Comparison of ENCODE assay signal across 8 mouse cellular contexts in the genomic region with DNA sequence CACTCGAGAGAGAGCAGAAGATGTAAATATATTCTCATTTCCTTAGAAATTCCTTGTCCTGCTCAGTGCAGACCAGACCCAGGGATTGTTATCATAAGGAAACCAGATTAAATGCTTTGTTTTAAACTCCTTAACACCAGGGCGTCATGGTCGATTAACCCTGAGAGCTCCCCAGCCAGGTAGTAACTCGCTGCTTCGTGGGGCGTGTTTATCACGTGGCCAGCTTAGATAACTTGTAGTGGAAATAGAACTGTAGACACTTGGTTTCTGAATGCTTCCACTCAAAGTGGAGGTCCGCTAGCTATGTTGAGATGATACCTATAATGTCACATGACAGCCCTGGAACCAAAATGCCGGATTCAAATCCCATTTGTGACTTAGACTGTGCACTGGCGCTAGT. TPM values are rescaled to one million over a fixed set of nuclear protein-coding genes. Genes with fewer than 3 reads are reported as not detected.
DNase-seq lines count a peak whose midpoint lies in the region; ATAC-seq and TF ChIP-seq lines count a peak whose summit lies in the region.

No protein-coding gene starts in this region.

- no peak for TF ChIP-seq EP300 in stomach, postnatal 0 days (optimal IDR thresholded peaks at IDR 0.05)

- H3K4me2 ChIP-seq in lung, embryonic 16.5 days (ENCODE audit: low read depth, low read length), result peak overlapping the region; percentile 97
- H3K4me2 ChIP-seq in hindbrain, embryonic 11.5 days (replicated peaks; ENCODE audit: low read depth, low read length), result peak overlapping the region; percentile 83
- H3K4me2 ChIP-seq in limb, embryonic 14.5 days (replicated peaks; ENCODE audit: low read depth, low read length, severe bottlenecking), result peak overlapping the region; percentile 81
- H3K4me2 ChIP-seq in stomach, postnatal 0 days (replicated peaks; ENCODE audit: low read depth), result peak overlapping the region; percentile 88

- H3K4me3 ChIP-seq in lung, embryonic 16.5 days (ENCODE audit: low read length), result peak overlapping the region; percentile 85
- peak overlapping the region; percentile 63 for H3K4me3 ChIP-seq in hindbrain, embryonic 11.5 days (ENCODE audit: low read depth, low read length)
- peak overlapping the region; percentile 82 for H3K4me3 ChIP-seq in limb, embryonic 14.5 days (replicated peaks; ENCODE audit: low read length)
- no peak overlapping the region for H3K4me3 ChIP-seq in stomach, postnatal 0 days (ENCODE audit: low read depth, low read length)

- H3K9me3 ChIP-seq in lung, embryonic 16.5 days (ENCODE audit: control insufficient read depth, low read length), result no peaks in the 10 kb centered on the region
- H3K9me3 ChIP-seq in hindbrain, embryonic 11.5 days (ENCODE audit: control insufficient read depth, low read length), result no peaks in the 10 kb centered on the region
- no peaks in the 10 kb centered on the region for H3K9me3 ChIP-seq in limb, embryonic 14.5 days (ENCODE audit: control insufficient read depth, low read length)
- no peaks in the 10 kb centered on the region for H3K9me3 ChIP-seq in stomach, postnatal 0 days (ENCODE audit: control insufficient read depth, low read length)

- ATAC-seq in lung, embryonic 16.5 days (ENCODE audit: low read depth), result no peak
- ATAC-seq in hindbrain, embryonic 11.5 days (ENCODE audit: low FRiP score), result no peak
- ATAC-seq in limb, embryonic 14.5 days (ENCODE audit: low FRiP score, low read depth), result no peak
- no peak for ATAC-seq in stomach, postnatal 0 days (ENCODE audit: low FRiP score, low TSS enrichment)

- WGBS in lung, embryonic 16.5 days, result 48% methylated on average over 10 of the region's 10 CpGs
- WGBS in hindbrain, embryonic 11.5 days, result 67% methylated on average over 10 of the region's 10 CpGs
- WGBS in limb, embryonic 14.5 days, result 72% methylated on average over 10 of the region's 10 CpGs
- 48% methylated on average over 10 of the region's 10 CpGs for WGBS in stomach, postnatal 0 days

- DNase-seq in lung, postnatal 25 days (ENCODE audit: low spot score), result no peak
- no peak for DNase-seq in hindbrain, embryonic 11.5 days (ENCODE audit: low spot score)
- no peak for DNase-seq in limb, embryonic 14.5 days (ENCODE audit: low spot score)
- DNase-seq in stomach, postnatal 0 days (ENCODE audit: low spot score), result no peak
- DNase-seq in embryo, embryonic 11 days, result no peak
- DNase-seq in frontal cortex, adult 2 months (ENCODE audit: extremely low spot score in 1 of 2, low spot score in 1 of 2), result no peak
- DNase-seq in urinary bladder, postnatal 10 days (ENCODE audit: low spot score), result no peak

- no peak for TF ChIP-seq CTCF in stomach, postnatal 0 days (IDR thresholded peaks at IDR 0.05; ENCODE audit: low read depth)

- no peak overlapping the region for H3K9ac ChIP-seq in lung, embryonic 16.5 days (ENCODE audit: low read length)
- H3K9ac ChIP-seq in hindbrain, embryonic 11.5 days (ENCODE audit: low read depth, low read length), result peak overlapping the region; percentile 88
- H3K9ac ChIP-seq in limb, embryonic 14.5 days (ENCODE audit: low read depth, low read length, severe bottlenecking), result 0 out of 2 replicates have a peak overlapping the region, but pooled peaks have one; percentile 66
- H3K9ac ChIP-seq in stomach, postnatal 0 days (ENCODE audit: low read length), result no peak overlapping the region

- no peaks in the 10 kb centered on the region for H3K27me3 ChIP-seq in lung, embryonic 16.5 days (ENCODE audit: control insufficient read depth, insufficient read depth, low read depth, low read length)
- H3K27me3 ChIP-seq in hindbrain, embryonic 11.5 days (ENCODE audit: control insufficient read depth, insufficient read depth, low read length), result no peaks in the 10 kb centered on the region
- H3K27me3 ChIP-seq in limb, embryonic 14.5 days (ENCODE audit: control insufficient read depth, insufficient read depth, low read length), result no peaks in the 10 kb centered on the region
- no peaks in the 10 kb centered on the region for H3K27me3 ChIP-seq in stomach, postnatal 0 days (ENCODE audit: control insufficient read depth, insufficient read depth, low read length)

- no peak for TF ChIP-seq POLR2A in limb, embryonic 14.5 days (IDR thresholded peaks at IDR 0.05; ENCODE audit: borderline replicate concordance, extremely low read depth, insufficient read depth, insufficient read length)

- H3K4me1 ChIP-seq in lung, embryonic 16.5 days (replicated peaks; ENCODE audit: control insufficient read depth, insufficient read depth, low read length), result peaks cover 14% of the 10 kb centered on the region
- H3K4me1 ChIP-seq in hindbrain, embryonic 11.5 days (replicated peaks; ENCODE audit: control insufficient read depth, insufficient read depth, low read length), result peaks cover 2% of the 10 kb centered on the region; the same call in 1 of the 2 replicates
- peaks cover 17% of the 10 kb centered on the region for H3K4me1 ChIP-seq in limb, embryonic 14.5 days (ENCODE audit: control insufficient read depth, insufficient read depth, low read length)
- H3K4me1 ChIP-seq in stomach, postnatal 0 days (replicated peaks; ENCODE audit: control insufficient read depth, insufficient read depth), result peaks cover 2% of the 10 kb centered on the region; the same call in 1 of the 2 replicates

- H3K36me3 ChIP-seq in lung, embryonic 16.5 days (ENCODE audit: control insufficient read depth, insufficient read depth, low read length), result peaks cover 7% of the 10 kb centered on the region
- peaks cover 4% of the 10 kb centered on the region; the same call in 1 of the 2 replicates for H3K36me3 ChIP-seq in hindbrain, embryonic 11.5 days (ENCODE audit: control insufficient read depth, insufficient read depth, low read length)
- H3K36me3 ChIP-seq in limb, embryonic 14.5 days (ENCODE audit: control insufficient read depth, insufficient read depth, low read length), result peaks cover 17% of the 10 kb centered on the region
- no peaks in the 10 kb centered on the region for H3K36me3 ChIP-seq in stomach, postnatal 0 days (ENCODE audit: control insufficient read depth, insufficient read depth, low read length)

- no peak overlapping the region for H3K27ac ChIP-seq in lung, embryonic 16.5 days (ENCODE audit: low read length)
- H3K27ac ChIP-seq in hindbrain, embryonic 11.5 days (ENCODE audit: low read depth, low read length), result no peak overlapping the region
- H3K27ac ChIP-seq in limb, embryonic 14.5 days (replicated peaks; ENCODE audit: low read depth, low read length), result no peak overlapping the region
- no peak overlapping the region for H3K27ac ChIP-seq in stomach, postnatal 0 days (replicated peaks)

RNA-seq across cellular contexts. Expression of a gene that starts 1.2 kb away (rescaled TPM):
- polyA plus RNA-seq in lung, embryonic 16.5 days (2015; fragmentation: Nextera tagmentation; extraction: Ambion mirVana), result 23.9 and 26.1 TPM in 2 replicates
- polyA plus RNA-seq in hindbrain, embryonic 11.5 days (2014; fragmentation: Nextera tagmentation; extraction: Ambion mirVana), result 39.0 and 48.6 TPM in 2 replicates
- polyA plus RNA-seq in limb, embryonic 14.5 days (2012; rRNA removed), result 62.4 and 72.0 TPM in 2 replicates
- 27.9 and 29.8 TPM in 2 replicates for polyA plus RNA-seq in limb, embryonic 14.5 days (2014; fragmentation: Nextera tagmentation; extraction: Ambion mirVana)
- 9.8 and 10.9 TPM in 2 replicates for polyA plus RNA-seq in stomach, postnatal 0 days (2015; fragmentation: Nextera tagmentation; extraction: Ambion mirVana)
- polyA plus RNA-seq in frontal cortex, adult 2 months (2012; rRNA removed), result 92.5 and 101 TPM in 2 replicates

RNA-seq across cellular contexts. Expression of a gene that starts 25.3 kb away (rescaled TPM):
- 9.5 and 10.6 TPM in 2 replicates for polyA plus RNA-seq in lung, embryonic 16.5 days (2015; fragmentation: Nextera tagmentation; extraction: Ambion mirVana)
- polyA plus RNA-seq in hindbrain, embryonic 11.5 days (2014; fragmentation: Nextera tagmentation; extraction: Ambion mirVana), result 21.8 and 26.1 TPM in 2 replicates
- 14.6 and 17.9 TPM in 2 replicates for polyA plus RNA-seq in limb, embryonic 14.5 days (2012; rRNA removed)
- 18.2 and 20.8 TPM in 2 replicates for polyA plus RNA-seq in limb, embryonic 14.5 days (2014; fragmentation: Nextera tagmentation; extraction: Ambion mirVana)
- polyA plus RNA-seq in stomach, postnatal 0 days (2015; fragmentation: Nextera tagmentation; extraction: Ambion mirVana), result 2.6 and 2.8 TPM in 2 replicates
- polyA plus RNA-seq in frontal cortex, adult 2 months (2012; rRNA removed), result 23.9 and 24.1 TPM in 2 replicates

RNA-seq across cellular contexts. Expression of a gene that starts 45.2 kb away (rescaled TPM):
- polyA plus RNA-seq in lung, embryonic 16.5 days (2015; fragmentation: Nextera tagmentation; extraction: Ambion mirVana), result 22.3 and 23.6 TPM in 2 replicates
- polyA plus RNA-seq in hindbrain, embryonic 11.5 days (2014; fragmentation: Nextera tagmentation; extraction: Ambion mirVana), result 19.1 and 24.1 TPM in 2 replicates
- 30.3 and 41.1 TPM in 2 replicates for polyA plus RNA-seq in limb, embryonic 14.5 days (2012; rRNA removed)
- polyA plus RNA-seq in limb, embryonic 14.5 days (2014; fragmentation: Nextera tagmentation; extraction: Ambion mirVana), result 20.4 TPM in 2 replicates
- 12.2 and 15.8 TPM in 2 replicates for polyA plus RNA-seq in stomach, postnatal 0 days (2015; fragmentation: Nextera tagmentation; extraction: Ambion mirVana)
- 47.1 and 47.7 TPM in 2 replicates for polyA plus RNA-seq in frontal cortex, adult 2 months (2012; rRNA removed)

RNA-seq across cellular contexts. Expression of a gene that starts 48.1 kb away (rescaled TPM):
- polyA plus RNA-seq in lung, embryonic 16.5 days (2015; fragmentation: Nextera tagmentation; extraction: Ambion mirVana), result 0.06 and 0.19 TPM in 2 replicates
- not detected in 2 replicates for polyA plus RNA-seq in hindbrain, embryonic 11.5 days (2014; fragmentation: Nextera tagmentation; extraction: Ambion mirVana)
- polyA plus RNA-seq in limb, embryonic 14.5 days (2012; rRNA removed), result 0.03 and 0.04 TPM in 2 replicates
- 0.12 TPM in 1 of 2 replicates, not detected in the other for polyA plus RNA-seq in limb, embryonic 14.5 days (2014; fragmentation: Nextera tagmentation; extraction: Ambion mirVana)
- polyA plus RNA-seq in stomach, postnatal 0 days (2015; fragmentation: Nextera tagmentation; extraction: Ambion mirVana), result 0.11 and 0.15 TPM in 2 replicates
- 0.06 TPM in 1 of 2 replicates, not detected in the other for polyA plus RNA-seq in frontal cortex, adult 2 months (2012; rRNA removed)

Comparison
In these comparisons a context has a peak if more than half of its experiments do, and no peak if none do; other contexts are left out.
1. H3K9ac ChIP-seq: peak in hindbrain, embryonic 11.5 days (single experiment) and limb, embryonic 14.5 days (single experiment); none in lung, embryonic 16.5 days (single experiment) and stomach, postnatal 0 days (single experiment).
2. Peak in every context shown above with its lines, with median percentiles within 50 percentile points of each other: H3K4me2 ChIP-seq.